Mouse (Mus musculus) bone marrow, adult 2 months (tissue): Measurements from ENCODE around the gene Exoc3l4.

ENCODE experiments used
- CTCF ChIP-seq: fragments of 200-500 bp; IDR thresholded peaks from 2 replicates; pipeline ENCODE4 v1.5.1; 2011; ENCODE audit warnings: low read length, control low read depth; ENCODE audit not compliant: control insufficient read depth, insufficient read depth
- POLR2A ChIP-seq: fragments of 200-500 bp; IDR thresholded peaks from 2 replicates; pipeline ENCODE4 v1.6.1; 2011; ENCODE audit warnings: low read depth, mild to moderate bottlenecking, control low read depth, low read length, borderline replicate concordance; ENCODE audit not compliant: control insufficient read depth

- TF ChIP-seq POLR2A, result no peak
- TF ChIP-seq CTCF, result no peak
Observed at GRCm38 (mm10) chr12:111378812-111379211, 38.0 kb upstream of the Exoc3l4 start.
